Comparison of ENCODE assay signal across 18 mouse cellular contexts in genomic region chr10:108155687-108156067, GRCm38 (mm10). TPM values are rescaled to one million over a fixed set of nuclear protein-coding genes. Genes with fewer than 3 reads are reported as not detected.
DNase-seq lines count a peak whose midpoint lies in the region; ATAC-seq and TF ChIP-seq lines count a peak whose summit lies in the region.
"Had no signal": no experiment of that assay in that cellular context is flagged by ENCODE, and none has a peak within 500 bp of the region (broad histone marks: within the 10 kb centered on the region; RNA-seq: fewer than 3 reads in every experiment).

No protein-coding gene starts in this region.

- H3K4me3 ChIP-seq in heart, embryonic 11.5 days (ENCODE audit: low read depth, low read length): no peak overlapping the region
- no peak overlapping the region for H3K4me3 ChIP-seq in intestine, embryonic 14.5 days (ENCODE audit: low read depth, low read length)
- no peak overlapping the region for H3K4me3 ChIP-seq in intestine, postnatal 0 days (ENCODE audit: low read depth, low read length)
- H3K4me3 ChIP-seq in midbrain, embryonic 16.5 days (ENCODE audit: low read depth, low read length): no peak overlapping the region
- H3K4me3 ChIP-seq in gastrocnemius, adult 2 months: no peak overlapping the region
- H3K4me3 ChIP-seq: embryonic facial prominence, embryonic 13.5 days; hindbrain, embryonic 12.5 days; limb, embryonic 13.5 days had no signal

- H3K9me3 ChIP-seq in heart, embryonic 11.5 days (replicated peaks; ENCODE audit: control insufficient read depth, low read length): no peaks in the 10 kb centered on the region
- H3K9me3 ChIP-seq in intestine, embryonic 14.5 days (ENCODE audit: control insufficient read depth, low read length): no peaks in the 10 kb centered on the region
- H3K9me3 ChIP-seq in intestine, postnatal 0 days (ENCODE audit: control insufficient read depth): no peaks in the 10 kb centered on the region
- H3K9me3 ChIP-seq in midbrain, embryonic 16.5 days (replicated peaks; ENCODE audit: control insufficient read depth, low read length, poor library complexity, severe bottlenecking): no peaks in the 10 kb centered on the region
- H3K9me3 ChIP-seq: embryonic facial prominence, embryonic 13.5 days; hindbrain, embryonic 12.5 days; limb, embryonic 13.5 days had no signal

- intact Hi-C loops in gastrocnemius, adult 2 months (cut with DNase I): no loop called here

- no peak overlapping the region for H3K9ac ChIP-seq in heart, embryonic 11.5 days (ENCODE audit: low read depth, low read length)
- no peak overlapping the region for H3K9ac ChIP-seq in intestine, embryonic 14.5 days (ENCODE audit: low read length)
- H3K9ac ChIP-seq in intestine, postnatal 0 days (ENCODE audit: low read depth, low read length): no peak overlapping the region
- no peak overlapping the region for H3K9ac ChIP-seq in midbrain, embryonic 16.5 days (ENCODE audit: low read depth, low read length)
- H3K9ac ChIP-seq: embryonic facial prominence, embryonic 13.5 days; hindbrain, embryonic 12.5 days; limb, embryonic 13.5 days; liver, embryonic 14.5 days had no signal

- no peak for TF ChIP-seq CTCF in intestine, postnatal 0 days (IDR thresholded peaks at IDR 0.05; ENCODE audit: low read depth)
- no peak for TF ChIP-seq CTCF in gastrocnemius, adult 2 months (IDR thresholded peaks at IDR 0.05)

- no peak overlapping the region for H3K27ac ChIP-seq in heart, embryonic 11.5 days (ENCODE audit: low read depth, low read length)
- H3K27ac ChIP-seq in intestine, embryonic 14.5 days (ENCODE audit: low read depth): 0 out of 2 replicates have a peak overlapping the region, but pooled peaks have one; percentile 5
- no peak overlapping the region; the same call in 1 of the 2 replicates for H3K27ac ChIP-seq in intestine, postnatal 0 days (ENCODE audit: low read depth, low read length)
- H3K27ac ChIP-seq in midbrain, embryonic 16.5 days (ENCODE audit: low read length): no peak overlapping the region
- no peak overlapping the region for H3K27ac ChIP-seq in gastrocnemius, adult 2 months
- H3K27ac ChIP-seq: embryonic facial prominence, embryonic 13.5 days; hindbrain, embryonic 12.5 days; limb, embryonic 13.5 days; liver, embryonic 14.5 days had no signal

- no peaks in the 10 kb centered on the region for H3K36me3 ChIP-seq in heart, embryonic 11.5 days (ENCODE audit: control insufficient read depth, insufficient read depth, low read length)
- H3K36me3 ChIP-seq in intestine, embryonic 14.5 days (ENCODE audit: control insufficient read depth, insufficient read depth, low read length): no peaks in the 10 kb centered on the region
- H3K36me3 ChIP-seq in intestine, postnatal 0 days (ENCODE audit: control insufficient read depth, insufficient read depth): no peaks in the 10 kb centered on the region
- H3K36me3 ChIP-seq in splenic B cell, adult 2 months (ENCODE audit: control insufficient read depth, insufficient read depth, low read length, poor library complexity, severe bottlenecking): no peaks in the 10 kb centered on the region
- no peaks in the 10 kb centered on the region for H3K36me3 ChIP-seq in midbrain, embryonic 16.5 days (ENCODE audit: control insufficient read depth, insufficient read depth, low read length)
- H3K36me3 ChIP-seq: embryonic facial prominence, embryonic 13.5 days; hindbrain, embryonic 12.5 days; limb, embryonic 13.5 days had no signal

- WGBS in heart, embryonic 11.5 days (ENCODE audit: insufficient replicate concordance): 58% methylated on average over 7 of the region's 7 CpGs
- 54% methylated on average over 7 of the region's 7 CpGs for WGBS in intestine, embryonic 14.5 days
- WGBS in intestine, postnatal 0 days: 62% methylated on average over 7 of the region's 7 CpGs
- WGBS in midbrain, embryonic 16.5 days: 84% methylated on average over 7 of the region's 7 CpGs

- DNase-seq in heart, postnatal 4 days: no peak
- DNase-seq in intestine, embryonic 14.5 days (ENCODE audit: low spot score): no peak
- DNase-seq in splenic B cell, adult 2 months (ENCODE audit: low read depth, low spot score): peak; percentile 67
- DNase-seq in gastrocnemius, adult 2 months: no peak
- DNase-seq: cerebellum, adult 8-10 months; gastrocnemius, postnatal 25 days; kidney, adult 2 months; right cerebral cortex, postnatal 4 days had no signal

- no peak for ATAC-seq in heart, embryonic 11.5 days (replicated peaks; ENCODE audit: insufficient number of reproducible peaks, low FRiP score, low TSS enrichment)
- ATAC-seq in intestine, embryonic 14.5 days (replicated peaks; ENCODE audit: low FRiP score, low TSS enrichment, low read depth): peak; percentile 47; the same call in 1 of the 2 replicates
- no peak; the same call in 1 of the 2 replicates for ATAC-seq in intestine, postnatal 0 days
- peak; percentile 61 to 71 for ATAC-seq in hematopoietic stem cell, adult 5-6 weeks (replicated peaks in 1 of 2; ENCODE audit: insufficient read depth in 1 of 2, low FRiP score in 2 of 2, low TSS enrichment in 1 of 2, low read depth in 1 of 2, poor library complexity in 2 of 2, severe bottlenecking in 2 of 2)
- ATAC-seq in midbrain, embryonic 16.5 days: no peak
- ATAC-seq: activated CD4-positive, CD25-positive, alpha-beta regulatory T cell, adult 4 months; Patski had no signal

- H3K4me2 ChIP-seq in heart, embryonic 11.5 days: peak overlapping the region; percentile 53
- no peak overlapping the region for H3K4me2 ChIP-seq in intestine, embryonic 14.5 days (ENCODE audit: low read length)
- H3K4me2 ChIP-seq in intestine, postnatal 0 days (replicated peaks; ENCODE audit: low read depth): no peak overlapping the region
- H3K4me2 ChIP-seq in midbrain, embryonic 16.5 days (ENCODE audit: low read length): no peak overlapping the region
- H3K4me2 ChIP-seq: embryonic facial prominence, embryonic 13.5 days; hindbrain, embryonic 12.5 days had no signal

- peaks cover 11% of the 10 kb centered on the region for H3K4me1 ChIP-seq in heart, embryonic 11.5 days (ENCODE audit: control insufficient read depth, insufficient read depth, low read length)
- peaks cover 3% of the 10 kb centered on the region; the same call in 1 of the 2 replicates for H3K4me1 ChIP-seq in intestine, embryonic 14.5 days (replicated peaks; ENCODE audit: control insufficient read depth, insufficient read depth, low read length)
- 0 out of 2 replicates have a peak, but pooled peaks cover 6% of the 10 kb centered on the region for H3K4me1 ChIP-seq in intestine, postnatal 0 days (replicated peaks; ENCODE audit: control insufficient read depth, insufficient read depth, low read length)
- H3K4me1 ChIP-seq in midbrain, embryonic 16.5 days (ENCODE audit: control insufficient read depth, insufficient read depth, low read length): peaks cover under 1% of the 10 kb centered on the region; the same call in 1 of the 2 replicates
- H3K4me1 ChIP-seq: embryonic facial prominence, embryonic 13.5 days; hindbrain, embryonic 12.5 days; limb, embryonic 13.5 days had no signal

- H3K27me3 ChIP-seq in heart, embryonic 11.5 days (ENCODE audit: control insufficient read depth, insufficient read depth, low read length): no peaks in the 10 kb centered on the region
- H3K27me3 ChIP-seq in intestine, embryonic 14.5 days (replicated peaks; ENCODE audit: control insufficient read depth, insufficient read depth, low read length): no peaks in the 10 kb centered on the region
- no peaks in the 10 kb centered on the region for H3K27me3 ChIP-seq in intestine, postnatal 0 days (replicated peaks; ENCODE audit: control insufficient read depth, insufficient read depth, low read length)
- no peaks in the 10 kb centered on the region for H3K27me3 ChIP-seq in splenic B cell, adult 2 months (ENCODE audit: control insufficient read depth, insufficient read depth, low read length, poor library complexity, severe bottlenecking)
- H3K27me3 ChIP-seq in midbrain, embryonic 16.5 days (ENCODE audit: control insufficient read depth, insufficient read depth, low read depth, low read length): no peaks in the 10 kb centered on the region
- H3K27me3 ChIP-seq: embryonic facial prominence, embryonic 13.5 days; hindbrain, embryonic 12.5 days; limb, embryonic 13.5 days; Patski had no signal

RNA-seq across cellular contexts. Expression of gene Ppp1r12a, which starts 6.3 kb away (rescaled TPM):
- polyA plus RNA-seq in heart, embryonic 11.5 days (2014; fragmentation: Nextera tagmentation; extraction: Ambion mirVana): 113 and 120 TPM in 2 replicates
- 100 to 1,000 TPM; 173 to 182 TPM for total RNA-seq in heart, postnatal 4 days (2021)
- 117 and 123 TPM in 2 replicates for polyA plus RNA-seq in intestine, embryonic 14.5 days (2014; fragmentation: Nextera tagmentation; extraction: Ambion mirVana)
- 84.1 and 102 TPM in 2 replicates for polyA plus RNA-seq in intestine, postnatal 0 days (2015; fragmentation: Nextera tagmentation; extraction: Ambion mirVana)
- total RNA-seq in hematopoietic stem cell, adult 5-6 weeks (2017): 188 and 201 TPM in 2 replicates
- polyA plus RNA-seq in midbrain, embryonic 16.5 days (2015; fragmentation: Nextera tagmentation; extraction: Ambion mirVana): 71.0 and 75.9 TPM in 2 replicates
- total RNA-seq in gastrocnemius, adult 2 months (2021): 10 to 100 TPM; 23.2 to 29.1 TPM

Comparison
In these comparisons a context has a peak if more than half of its experiments do, and no peak if none do; other contexts are left out.
1. ATAC-seq: peak in intestine, embryonic 14.5 days (single experiment) and hematopoietic stem cell, adult 5-6 weeks (2 of 2); none in heart, embryonic 11.5 days (single experiment), intestine, postnatal 0 days (single experiment) and midbrain, embryonic 16.5 days (single experiment).